Mouse (Mus musculus): ENCODE results near the gene Igf1r.

The Igf1r gene

GRCm38 (mm10) chr7:68006496-68006895 lies 53.9 kb downstream of the Igf1r start:
- DNase-seq (ENCODE audit: low read depth, low spot score): peak; percentile 59

GRCm38 (mm10) chr7:68009635-68010034 lies 57.0 kb downstream of the Igf1r start:
- no peak for DNase-seq (ENCODE audit: low read depth, low spot score)

DNA sequence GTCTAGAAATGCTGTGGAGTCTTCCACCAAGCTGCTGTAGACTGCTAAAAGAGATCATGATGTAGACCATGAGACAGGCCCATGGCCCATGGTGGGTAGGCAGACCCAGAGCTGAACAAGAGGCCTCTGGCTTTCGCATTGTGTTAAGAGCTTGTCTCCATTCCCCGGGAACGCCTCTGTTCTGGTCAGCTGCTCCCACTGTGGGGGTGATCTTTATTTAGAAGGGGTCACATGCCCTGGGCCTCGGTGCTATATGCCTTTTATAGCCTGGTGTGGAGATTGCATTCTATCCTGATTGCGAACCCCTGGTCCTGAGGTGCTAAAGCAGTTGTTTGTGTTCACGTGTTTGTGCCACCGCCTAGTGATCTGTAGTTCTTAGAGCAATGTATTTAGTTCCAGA lies 57.5 kb downstream of the Igf1r start:
- DNase-seq (ENCODE audit: low read depth, low spot score): no peak

GRCm38 (mm10) chr7:68010802-68011201 lies 58.2 kb downstream of the Igf1r start:
- DNase-seq (ENCODE audit: low read depth, low spot score): no peak

DNA sequence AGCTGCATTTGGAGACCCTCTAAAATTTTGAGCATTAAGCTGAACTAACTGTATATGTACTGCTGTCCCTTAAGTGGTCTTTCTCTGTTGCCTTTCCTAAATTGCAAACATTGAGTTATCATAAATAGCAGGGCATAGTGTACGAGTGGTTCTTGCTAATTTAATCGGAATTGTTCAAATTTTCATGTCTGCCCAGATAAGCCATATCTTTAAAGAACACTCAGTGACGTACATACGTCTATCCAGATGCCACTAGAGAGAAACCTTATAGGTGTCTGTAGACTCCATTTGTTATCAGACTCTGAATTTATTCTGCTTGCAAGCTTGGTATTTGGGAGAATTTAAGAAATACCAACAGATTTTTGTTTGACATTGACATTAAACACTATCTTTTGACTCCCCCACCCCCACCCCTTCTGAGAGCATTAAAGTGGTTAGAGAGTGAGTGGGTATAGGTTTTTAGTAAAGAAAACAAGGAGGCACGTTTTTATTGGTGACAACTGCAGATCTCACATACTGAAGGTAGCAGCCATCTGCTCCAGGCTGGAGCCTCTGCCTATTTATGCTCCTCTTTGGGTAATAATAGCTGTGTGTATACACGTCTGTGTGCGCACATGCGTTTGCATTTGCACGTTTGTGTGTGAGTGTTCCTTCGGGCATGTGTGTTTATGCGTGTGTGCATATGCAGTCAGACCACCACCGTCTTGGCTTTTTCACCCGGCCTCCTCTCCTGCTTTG lies 58.9 kb downstream of the Igf1r start:
- no peak for DNase-seq (ENCODE audit: low read depth, low spot score)

DNA sequence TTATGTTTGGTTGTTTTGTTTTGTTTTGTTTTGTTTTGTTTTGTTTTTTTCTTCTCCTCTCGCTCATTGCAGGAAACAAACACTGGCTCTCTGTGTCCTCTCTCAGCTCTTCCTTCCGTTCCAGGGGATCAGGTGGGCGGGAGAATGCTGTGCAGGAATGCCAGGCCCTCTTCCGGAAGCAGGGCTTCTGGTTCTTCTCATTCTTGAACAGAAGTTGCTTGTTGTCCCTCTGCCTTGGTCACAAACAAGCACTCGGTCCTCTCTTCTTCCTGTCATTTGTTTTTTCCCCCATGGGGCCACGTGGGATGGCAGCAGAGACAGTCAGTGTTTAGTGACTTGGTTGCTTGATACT lies 59.5 kb downstream of the Igf1r start:
- DNase-seq (ENCODE audit: low read depth, low spot score): no peak

GRCm38 (mm10) chr7:68014495-68014894 lies 61.9 kb downstream of the Igf1r start:
- no peak for DNase-seq (ENCODE audit: low read depth, low spot score)

GRCm38 (mm10) chr7:68015404-68015803 lies 62.8 kb downstream of the Igf1r start:
- no peak for DNase-seq (ENCODE audit: low read depth, low spot score)

GRCm38 (mm10) chr7:68018038-68018437 lies 65.4 kb downstream of the Igf1r start:
- no peak for DNase-seq (ENCODE audit: low read depth, low spot score)

GRCm38 (mm10) chr7:68020556-68020955 lies 67.9 kb downstream of the Igf1r start:
- peak; percentile 35 for DNase-seq (ENCODE audit: low read depth, low spot score)

DNA sequence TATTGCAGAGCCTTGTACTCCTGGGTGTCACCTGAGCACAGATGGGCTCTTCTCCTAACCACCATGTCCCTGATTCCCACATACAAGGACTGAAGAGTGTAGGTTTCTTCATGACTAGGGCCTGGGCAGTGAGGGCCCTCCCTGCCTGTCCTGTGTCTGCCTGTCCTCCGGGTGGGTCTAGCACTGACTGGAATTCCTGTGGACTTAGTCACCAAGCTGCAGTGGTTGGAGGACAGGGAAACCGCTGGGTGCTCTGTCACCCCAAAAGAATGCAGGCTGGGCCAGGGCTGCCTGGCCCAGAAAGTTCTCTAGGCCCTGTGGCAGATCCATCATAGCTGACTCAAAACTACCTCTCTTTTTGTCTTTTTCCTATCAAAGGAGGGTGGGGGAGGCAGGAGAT lies 69.1 kb downstream of the Igf1r start:
- peak; percentile 71 for DNase-seq (ENCODE audit: low read depth, low spot score)

GRCm38 (mm10) chr7:68022188-68022587 lies 69.6 kb downstream of the Igf1r start:
- DNase-seq (ENCODE audit: low read depth, low spot score): no peak

GRCm38 (mm10) chr7:68023882-68024281 lies 71.3 kb downstream of the Igf1r start:
- DNase-seq (ENCODE audit: low read depth, low spot score): no peak

GRCm38 (mm10) chr7:68024625-68025024 lies 72.0 kb downstream of the Igf1r start:
- DNase-seq (ENCODE audit: low read depth, low spot score): no peak

DNA sequence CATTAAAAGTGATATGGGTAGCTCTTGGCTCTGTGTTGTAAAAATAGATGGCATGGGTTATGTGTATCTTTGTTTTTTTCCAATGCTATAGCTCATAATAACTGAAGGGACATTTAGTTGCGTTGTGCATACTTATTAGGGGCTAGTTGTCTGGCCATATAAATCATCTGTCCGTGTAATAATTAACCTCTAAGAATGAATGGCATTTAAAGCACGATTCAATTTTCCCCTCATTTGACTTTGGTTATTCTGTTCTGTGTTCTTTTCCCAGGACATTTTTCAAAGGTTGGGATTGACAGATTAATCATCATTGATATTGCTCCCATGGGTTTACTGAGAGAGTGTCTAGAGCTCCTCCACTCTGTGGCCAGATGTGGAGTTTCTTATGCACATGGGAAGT lies 72.8 kb downstream of the Igf1r start:
- DNase-seq (ENCODE audit: low read depth, low spot score): no peak

GRCm38 (mm10) chr7:68026076-68026475 lies 73.4 kb downstream of the Igf1r start:
- DNase-seq (ENCODE audit: low read depth, low spot score): no peak

- DNase-seq (ENCODE audit: low read depth, low spot score): no peak
Measured at GRCm38 (mm10) chr7:68028167-68028566, 75.5 kb downstream of the Igf1r start.

GRCm38 (mm10) chr7:68030846-68031245 lies 78.2 kb downstream of the Igf1r start:
- DNase-seq (ENCODE audit: low read depth, low spot score): peak; percentile 16

DNA sequence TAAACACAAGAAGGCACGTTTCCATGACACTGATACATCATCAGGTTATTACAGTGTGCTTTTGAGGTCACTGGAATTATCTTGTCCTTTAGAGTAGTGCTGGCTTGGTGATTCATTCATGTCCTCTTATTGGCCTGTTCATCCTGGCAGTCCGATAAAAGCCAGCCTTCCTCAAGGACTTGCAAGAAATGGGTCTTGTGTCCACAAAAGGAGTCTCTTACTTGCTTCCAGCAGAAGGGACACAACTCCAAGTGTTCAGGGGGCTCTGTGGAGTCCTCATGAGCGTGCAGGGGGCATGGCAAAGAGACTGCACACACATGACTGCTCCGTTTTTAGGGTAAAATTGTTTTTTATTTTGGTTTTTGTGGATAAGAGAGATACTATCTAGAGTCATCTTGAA lies 83.9 kb downstream of the Igf1r start:
- DNase-seq (ENCODE audit: low read depth, low spot score): no peak

GRCm38 (mm10) chr7:68038846-68039245 lies 86.2 kb downstream of the Igf1r start:
- DNase-seq (ENCODE audit: low read depth, low spot score): no peak

- DNase-seq (ENCODE audit: low read depth, low spot score): no peak
Measured at GRCm38 (mm10) chr7:68039550-68039949, 86.9 kb downstream of the Igf1r start.

DNA sequence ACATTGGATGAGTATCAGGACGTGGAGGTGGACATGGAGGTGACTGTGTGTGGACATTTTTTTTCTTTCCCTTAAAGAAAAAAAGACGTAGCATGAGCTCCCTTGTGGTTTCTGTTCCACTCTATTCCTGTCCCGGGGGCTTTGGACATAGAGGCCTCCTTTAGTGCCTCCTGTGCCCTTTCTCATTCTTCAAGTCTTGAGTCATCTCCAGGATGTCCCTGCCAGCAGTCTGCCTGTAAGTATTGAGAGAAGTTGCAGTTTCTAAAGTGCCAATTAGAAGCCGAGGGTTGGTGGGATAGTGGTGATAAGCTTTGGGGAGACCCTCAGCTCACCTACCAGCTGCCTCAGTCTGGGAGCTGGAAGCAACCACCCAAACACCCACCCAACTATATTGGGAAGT lies 92.0 kb downstream of the Igf1r start:
- no peak for DNase-seq (ENCODE audit: low read depth, low spot score)

- DNase-seq (ENCODE audit: low read depth, low spot score): no peak
Measured at GRCm38 (mm10) chr7:68047152-68047551, 94.5 kb downstream of the Igf1r start.

GRCm38 (mm10) chr7:68048532-68048931 lies 95.9 kb downstream of the Igf1r start:
- no peak for DNase-seq (ENCODE audit: low read depth, low spot score)
